Mouse (Mus musculus): Measurements from ENCODE around the gene Lipt2.
A peak's percentile ranks its signal among the peaks of the same experiment; 100 is the strongest.

Lipt2 gene

GRCm38 (mm10) chr7:100170756-100171155, 11.7 kb downstream of the Lipt2 start:
- no peak for DNase-seq (ENCODE audit: low read depth, low spot score)

GRCm38 (mm10) chr7:100176269-100176668, 17.2 kb downstream of the Lipt2 start, which contains the start of gene Kcne3:
Gene Kcne3 (plus strand): TSS chr7:100176502.
- DNase-seq (ENCODE audit: low read depth, low spot score) = no peak

GRCm38 (mm10) chr7:100178016-100178890, 19.2 kb downstream of the Lipt2 start:
- peak; percentile 21 for DNase-seq (ENCODE audit: low read depth, low spot score)

- DNase-seq (ENCODE audit: low read depth, low spot score) = no peak
Observed at GRCm38 (mm10) chr7:100178891-100179233, 19.8 kb downstream of the Lipt2 start.

- DNase-seq (ENCODE audit: low read depth, low spot score) = no peak
Observed at GRCm38 (mm10) chr7:100179394-100179793, 20.3 kb downstream of the Lipt2 start.

GRCm38 (mm10) chr7:100179836-100180407, 20.8 kb downstream of the Lipt2 start:
- no peak for DNase-seq (ENCODE audit: low read depth, low spot score)

- no peak for DNase-seq (ENCODE audit: low read depth, low spot score)
Observed at GRCm38 (mm10) chr7:100181176-100181575, 22.1 kb downstream of the Lipt2 start.

GRCm38 (mm10) chr7:100181614-100182013, 22.5 kb downstream of the Lipt2 start:
- no peak for DNase-seq (ENCODE audit: low read depth, low spot score)

- no peak for DNase-seq (ENCODE audit: low read depth, low spot score)
Observed at GRCm38 (mm10) chr7:100182388-100182787, 23.3 kb downstream of the Lipt2 start.

- DNase-seq (ENCODE audit: low read depth, low spot score) = no peak
Observed at GRCm38 (mm10) chr7:100187601-100188000, 28.5 kb downstream of the Lipt2 start.

- no peak for DNase-seq (ENCODE audit: low read depth, low spot score)
Observed at GRCm38 (mm10) chr7:100190167-100190566, 31.1 kb downstream of the Lipt2 start.

- peak; percentile 27 for DNase-seq (ENCODE audit: low read depth, low spot score)
Observed at GRCm38 (mm10) chr7:100190778-100191177, 31.7 kb downstream of the Lipt2 start.

- DNase-seq (ENCODE audit: low read depth, low spot score) = no peak
Observed at GRCm38 (mm10) chr7:100201191-100201590, 42.1 kb downstream of the Lipt2 start.

- DNase-seq (ENCODE audit: low read depth, low spot score) = no peak
Observed at GRCm38 (mm10) chr7:100203616-100204015, 44.5 kb downstream of the Lipt2 start.

- no peak for DNase-seq (ENCODE audit: low read depth, low spot score)
Observed at GRCm38 (mm10) chr7:100204871-100205270, 45.8 kb downstream of the Lipt2 start.

GRCm38 (mm10) chr7:100206144-100206543, 47.1 kb downstream of the Lipt2 start:
- DNase-seq (ENCODE audit: low read depth, low spot score) = no peak

GRCm38 (mm10) chr7:100207886-100208285, 48.8 kb downstream of the Lipt2 start:
- no peak for DNase-seq (ENCODE audit: low read depth, low spot score)
